Mouse (Mus musculus): ENCODE results near the gene Sf3a3.
A peak's percentile ranks its signal among the peaks of the same experiment; 100 is the strongest.

Gene Sf3a3

DNA sequence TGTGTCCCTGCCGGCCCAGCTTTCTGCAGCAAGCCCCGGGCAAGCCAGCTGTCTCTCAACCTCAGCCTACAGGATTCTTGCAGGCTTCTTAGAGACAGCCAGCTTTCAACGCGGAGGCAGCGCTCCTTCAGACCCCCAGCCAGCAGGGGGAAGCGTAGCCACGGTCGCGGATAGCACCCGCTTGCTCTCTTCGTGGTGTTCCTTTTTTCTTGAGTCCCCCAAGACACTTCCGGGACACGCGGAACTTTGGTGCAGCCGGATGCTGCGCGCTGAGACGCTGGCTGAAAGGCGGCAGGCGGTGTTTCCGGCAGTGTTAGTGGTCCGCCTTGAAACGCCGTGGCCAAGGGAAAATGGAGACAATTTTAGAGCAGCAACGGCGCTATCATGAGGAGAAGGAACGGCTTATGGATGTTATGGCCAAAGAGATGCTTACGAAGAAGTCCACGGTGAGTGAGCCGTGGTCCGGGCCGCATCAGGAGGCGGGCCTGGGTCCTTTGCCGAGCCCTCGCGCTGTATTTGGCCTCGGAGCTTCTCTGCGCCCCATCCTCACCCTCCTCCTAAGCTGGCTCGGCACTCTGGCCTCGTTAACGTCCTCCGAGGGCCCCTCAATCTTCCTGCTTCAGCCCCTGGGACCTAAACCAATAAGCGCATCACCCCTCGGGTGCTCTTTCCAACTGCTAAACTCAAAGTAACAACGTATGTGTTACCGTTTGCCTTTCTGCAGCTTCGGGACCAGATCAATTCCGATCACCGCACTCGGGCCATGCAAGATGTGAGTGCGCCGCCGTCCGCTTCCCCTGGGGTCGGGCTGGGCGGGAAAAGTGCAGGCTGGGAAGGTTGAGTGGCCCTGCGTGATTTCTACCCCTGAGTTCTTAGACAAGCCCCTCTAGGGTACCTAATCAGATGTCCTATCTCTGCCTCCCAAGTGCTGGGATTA, at the start of gene Sf3a3:
TSS of gene Sf3a3 (plus strand) at position 232 of the 937 bp plus-strand sequence.
- DNase-seq, result peak; percentile 96

DNA sequence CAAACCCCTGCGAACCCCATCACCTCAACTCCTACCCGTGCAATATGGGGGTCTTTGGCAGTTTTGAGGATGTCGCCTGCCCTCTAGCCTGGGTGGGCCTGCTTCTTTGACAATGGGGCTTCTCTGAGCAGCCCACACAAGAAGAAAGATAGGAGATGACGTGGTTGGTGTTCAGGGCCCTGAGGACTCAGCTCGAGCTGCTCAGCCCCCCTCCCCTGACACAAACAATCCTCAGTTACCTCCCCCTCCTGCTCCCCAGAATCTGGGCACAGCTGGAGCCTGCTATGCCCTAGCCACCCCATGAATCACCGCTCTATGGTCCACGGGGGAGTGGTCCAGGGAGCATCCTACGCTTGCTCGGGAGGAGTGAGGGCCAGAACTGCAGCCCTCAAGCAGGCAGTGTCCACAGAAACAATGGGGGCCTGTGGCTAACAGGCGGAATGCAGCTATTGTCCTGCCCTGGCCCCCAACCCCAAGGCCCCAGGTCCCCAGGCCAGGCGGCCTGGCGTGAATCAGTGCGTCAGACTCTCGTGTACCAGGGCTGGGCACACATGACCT, 47.0 kb upstream of the Sf3a3 start:
- DNase-seq, result no peak

DNA sequence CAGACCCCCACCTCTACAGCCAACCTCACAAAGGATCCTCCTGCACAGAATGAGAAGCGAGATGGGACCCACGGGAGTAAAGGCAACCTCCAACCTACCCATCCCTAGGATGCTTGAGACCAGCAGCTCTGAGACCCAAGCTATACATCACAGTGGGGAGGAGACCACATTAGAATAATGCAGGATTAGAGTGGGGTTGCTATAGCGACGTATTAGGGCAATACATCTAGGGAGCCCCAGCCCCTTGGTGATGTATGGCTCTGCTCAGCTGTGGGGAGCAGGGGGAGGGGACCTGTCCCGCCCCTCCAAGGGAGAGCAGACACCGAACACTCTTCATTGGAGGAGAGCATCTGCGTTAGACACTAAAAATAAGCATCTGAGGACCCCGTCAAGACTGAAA, 46.5 kb upstream of the Sf3a3 start:
- no peak for DNase-seq

DNA sequence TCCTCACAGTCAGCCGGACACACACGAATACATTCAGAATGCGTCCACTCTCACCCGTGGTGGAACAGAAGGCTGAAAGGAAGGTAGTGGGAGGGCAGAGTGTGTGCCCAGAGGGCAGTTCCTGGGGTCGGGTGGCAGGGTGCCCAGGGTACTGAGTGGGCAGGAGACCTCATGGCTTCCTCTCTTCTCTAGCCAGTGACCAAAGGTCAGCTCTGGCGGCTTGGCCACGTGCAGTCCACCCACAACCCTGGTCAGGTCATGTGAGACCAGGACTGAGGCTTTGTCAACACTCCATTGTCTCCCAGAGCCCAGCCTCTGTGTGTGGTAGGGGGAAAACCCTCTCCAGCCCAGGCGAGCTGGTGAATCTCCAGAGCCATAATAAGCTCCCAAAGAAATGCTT, 44.3 kb upstream of the Sf3a3 start:
- no peak for DNase-seq

DNA sequence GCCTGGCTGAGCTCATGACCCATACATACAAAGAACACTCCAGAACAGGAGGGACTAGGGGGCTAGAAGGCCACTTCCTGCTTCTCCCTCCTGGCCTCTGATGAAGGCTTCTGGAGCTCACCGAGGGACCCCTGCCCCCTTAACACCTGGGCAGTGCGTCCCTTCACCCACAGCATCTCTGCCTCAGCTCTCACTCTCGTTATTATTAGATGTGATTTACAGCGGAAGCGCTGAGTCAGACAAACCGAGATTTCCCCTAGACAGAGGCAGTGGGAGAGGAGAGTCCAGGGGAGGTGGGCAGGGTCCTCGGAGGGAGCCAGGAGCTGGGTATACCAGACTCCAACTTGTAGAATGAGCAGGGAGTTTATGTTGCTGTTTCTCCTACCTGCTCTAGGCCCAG, 43.0 kb upstream of the Sf3a3 start:
- DNase-seq, result no peak

DNA sequence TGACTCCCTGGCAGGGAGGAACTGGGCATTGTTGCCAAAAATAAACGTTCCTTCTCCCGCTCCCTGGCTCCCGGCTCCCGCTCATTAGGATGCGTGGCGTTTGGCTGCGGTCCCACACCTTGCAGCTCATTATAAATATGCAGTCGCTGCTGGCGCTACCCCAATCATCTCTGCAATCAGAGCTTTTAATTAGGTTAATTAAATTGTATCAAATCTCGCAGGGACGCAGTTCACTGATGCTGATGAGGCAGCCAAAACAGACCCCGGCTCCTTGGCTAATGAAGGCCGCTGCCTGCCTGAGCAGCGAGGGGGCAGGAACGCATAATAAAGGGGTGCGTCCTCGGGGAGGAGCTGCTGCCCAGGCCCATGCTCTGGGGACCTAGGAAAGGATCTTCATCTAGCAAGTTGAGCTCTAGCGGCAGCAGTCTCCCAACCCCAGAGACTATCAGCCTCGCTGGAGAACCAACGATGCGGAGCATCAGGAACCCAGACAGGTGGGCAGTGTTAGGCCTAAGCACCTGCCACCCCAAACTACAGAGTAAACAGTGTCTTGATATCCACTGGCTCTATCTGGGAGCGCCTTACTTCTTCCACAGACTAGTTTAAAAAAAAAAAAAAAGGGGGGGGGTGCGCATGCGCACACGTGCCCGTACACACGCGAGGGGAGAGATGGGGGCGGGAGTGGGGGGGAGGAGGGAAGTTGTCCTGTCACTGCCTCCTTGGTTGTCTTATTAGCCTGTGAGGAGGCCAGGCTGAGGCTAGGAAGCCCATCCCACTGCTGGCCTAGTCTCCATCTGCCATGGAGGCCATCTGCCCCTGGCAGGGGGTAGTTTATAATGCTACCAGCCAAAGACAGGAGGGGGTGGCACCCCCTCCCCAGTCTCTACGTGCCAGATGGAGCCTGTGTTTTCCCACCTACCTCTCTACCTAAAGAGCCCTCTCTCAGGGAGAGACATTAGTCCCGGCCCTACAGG, 41.9 kb upstream of the Sf3a3 start:
- DNase-seq, result no peak

DNA sequence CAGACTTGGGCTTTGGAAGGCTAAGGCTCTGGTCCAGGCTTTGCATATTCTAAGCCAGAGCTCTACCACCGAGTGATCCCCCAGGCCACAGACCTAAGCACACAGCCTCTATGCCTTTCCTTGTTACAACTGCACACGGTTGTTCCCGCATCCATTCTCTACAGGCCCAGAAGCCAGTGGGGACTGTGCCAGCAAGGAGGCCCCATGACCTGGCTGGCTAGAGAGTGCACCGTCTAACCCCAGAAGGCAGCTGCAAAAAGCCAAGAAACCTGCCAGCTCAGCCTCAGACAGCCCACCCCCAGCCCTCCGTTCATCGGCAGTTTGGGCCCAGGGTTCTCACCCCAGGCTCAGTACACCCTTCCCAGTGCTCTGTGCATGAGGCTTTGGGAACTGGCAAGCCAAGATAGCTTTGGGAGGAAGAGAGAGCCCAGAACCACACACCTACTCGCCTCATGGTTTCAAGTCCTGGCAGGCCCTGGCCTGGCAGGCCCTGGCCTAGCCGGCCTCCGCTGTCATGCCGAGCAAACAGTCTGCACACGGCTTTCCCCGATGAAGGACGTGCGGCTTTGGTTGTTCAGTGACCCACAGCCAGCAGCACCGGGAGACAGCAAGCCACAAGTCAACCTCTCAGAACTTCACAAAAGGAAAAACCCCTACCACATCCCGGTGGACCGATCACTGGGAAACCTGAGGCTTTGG, 40.1 kb upstream of the Sf3a3 start:
- DNase-seq, result no peak

DNA sequence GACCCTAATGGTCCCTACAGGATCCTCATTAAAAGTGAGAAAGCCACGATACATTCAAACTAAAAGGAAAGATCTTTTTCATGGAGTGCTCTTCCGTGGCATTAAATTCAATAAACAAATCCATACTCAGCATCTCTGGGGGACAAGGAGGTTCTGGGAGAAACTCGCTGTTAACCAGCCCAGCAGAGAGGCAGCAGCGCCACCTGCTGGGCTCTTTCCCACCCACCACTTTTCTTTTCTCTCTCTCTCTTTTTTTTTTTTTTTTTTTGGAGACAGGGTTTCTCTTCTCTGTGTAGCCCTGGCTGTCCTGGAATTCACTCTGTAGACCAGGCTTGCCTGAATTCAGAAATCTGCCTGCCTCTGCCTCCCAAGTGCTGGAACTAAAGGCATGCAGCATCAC, 39.5 kb upstream of the Sf3a3 start:
- DNase-seq, result peak; percentile 41

DNA sequence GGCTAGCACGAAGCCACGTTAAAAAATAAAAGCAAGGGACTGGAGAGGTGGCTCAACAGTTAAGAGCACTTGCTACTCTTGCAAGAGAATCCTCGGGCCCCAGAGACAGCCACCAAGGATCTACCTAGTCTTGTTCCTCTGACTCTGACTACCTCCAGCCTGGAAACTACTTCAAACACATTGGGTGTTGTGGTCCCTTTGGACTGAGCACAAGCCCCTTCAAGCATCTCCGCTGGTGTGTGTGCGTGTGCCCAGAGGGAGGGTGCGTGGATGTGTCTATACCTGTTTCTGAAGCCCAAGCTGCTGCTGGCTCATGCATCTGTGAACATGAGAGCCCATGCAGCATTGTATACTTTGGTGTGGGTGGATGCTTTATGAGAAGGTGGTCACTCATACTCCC, 38.6 kb upstream of the Sf3a3 start:
- DNase-seq, result no peak

DNA sequence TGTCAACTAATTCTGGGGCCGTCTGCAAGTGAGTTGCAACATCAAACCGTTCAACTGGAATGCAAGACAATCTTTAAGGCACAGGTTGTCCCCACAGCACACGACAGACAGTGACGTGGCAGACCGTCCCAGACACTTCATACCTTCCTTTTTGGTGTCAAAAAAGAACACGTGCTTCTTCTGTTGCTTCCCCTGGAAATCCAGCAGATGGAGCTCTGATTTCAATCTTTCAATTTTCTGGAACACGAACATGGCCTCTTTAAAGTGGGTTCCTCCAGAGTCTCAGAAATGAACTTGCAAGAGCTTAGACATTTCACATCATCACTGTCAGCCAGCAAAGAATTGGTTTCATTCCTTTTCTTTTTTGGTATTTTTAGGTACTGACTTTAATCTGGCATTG, 32.3 kb upstream of the Sf3a3 start:
- DNase-seq, result no peak

DNA sequence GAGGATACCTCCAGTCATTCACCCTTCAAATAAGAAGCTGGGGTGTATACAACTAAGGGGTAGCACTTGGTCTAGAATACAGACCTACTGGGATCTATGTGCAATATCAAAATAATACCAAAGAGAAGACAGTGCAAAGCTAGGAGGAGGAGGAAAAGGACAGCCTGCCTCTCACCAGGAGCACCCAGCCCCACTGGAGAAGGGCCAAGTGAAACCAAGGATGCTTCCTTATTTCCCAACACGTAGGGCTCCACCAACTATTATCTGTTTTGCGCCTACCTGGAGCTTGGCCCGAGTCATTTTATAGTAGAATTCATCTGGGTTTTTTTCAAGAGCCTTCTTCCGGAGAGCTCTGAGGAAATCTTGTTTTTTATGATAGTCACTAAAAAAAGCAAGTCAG, 31.1 kb upstream of the Sf3a3 start:
- DNase-seq, result no peak

DNA sequence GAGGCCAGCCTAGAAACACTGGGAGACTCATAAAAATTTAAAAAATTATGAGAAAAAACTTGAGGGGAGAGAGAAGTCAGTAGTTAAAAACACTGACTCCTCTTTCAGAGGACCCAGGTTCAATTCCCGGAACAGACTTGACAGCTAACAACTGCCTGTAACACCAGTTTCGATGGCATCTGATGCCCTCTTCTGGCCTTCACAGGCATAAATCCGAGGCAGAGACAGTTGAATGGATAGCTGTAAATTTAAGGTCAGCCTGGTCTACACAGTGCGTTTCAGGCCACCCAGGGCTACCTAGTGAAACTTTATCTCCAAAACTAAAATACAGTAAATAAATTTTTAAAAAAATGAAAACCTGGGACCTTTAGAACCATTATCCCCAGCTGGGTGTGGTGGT, 29.6 kb upstream of the Sf3a3 start:
- DNase-seq, result no peak

DNA sequence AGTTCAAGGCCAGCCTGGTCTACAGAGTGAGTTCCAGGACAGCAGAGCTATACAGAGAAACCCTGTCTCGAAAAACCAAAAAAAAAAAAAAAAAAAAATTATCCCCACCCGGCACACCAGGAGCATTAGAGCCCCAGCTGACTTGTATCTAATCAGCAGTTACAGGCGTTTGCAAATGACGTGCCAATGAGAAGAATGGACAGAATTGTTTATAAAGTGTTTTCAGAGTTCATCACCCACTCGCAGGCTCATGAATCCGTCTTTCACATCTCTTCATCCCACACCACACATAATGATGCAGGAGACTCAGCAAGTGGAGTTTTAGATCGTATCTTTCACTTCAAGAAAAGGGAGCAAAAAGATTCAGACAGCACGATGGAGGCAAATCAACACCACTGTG, 29.1 kb upstream of the Sf3a3 start:
- DNase-seq, result no peak

DNA sequence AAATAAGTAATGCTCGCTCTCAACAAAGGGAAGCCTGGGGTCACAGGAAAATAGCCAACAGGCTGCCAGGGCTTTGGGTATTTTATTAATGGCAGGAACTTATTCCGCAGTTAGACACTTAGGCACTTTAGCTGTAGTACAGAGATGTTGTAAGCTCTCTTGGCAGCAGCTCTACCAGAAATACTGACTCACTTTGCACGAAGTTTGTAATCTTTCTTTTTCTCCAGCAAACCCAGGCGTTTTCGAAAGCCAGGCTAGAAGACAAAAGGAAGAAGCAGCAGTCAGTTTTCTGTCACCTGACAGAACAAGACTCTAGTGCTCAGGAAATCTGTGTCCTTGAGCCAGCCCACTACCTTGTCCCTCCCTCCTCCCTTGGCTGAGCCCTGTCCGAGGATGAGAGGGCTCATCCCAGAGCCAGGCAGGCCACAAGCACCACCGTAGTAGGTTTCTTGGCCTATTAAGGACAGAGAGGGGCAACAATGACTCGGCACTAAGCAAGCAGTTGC, 28.6 kb upstream of the Sf3a3 start:
- no peak for DNase-seq

DNA sequence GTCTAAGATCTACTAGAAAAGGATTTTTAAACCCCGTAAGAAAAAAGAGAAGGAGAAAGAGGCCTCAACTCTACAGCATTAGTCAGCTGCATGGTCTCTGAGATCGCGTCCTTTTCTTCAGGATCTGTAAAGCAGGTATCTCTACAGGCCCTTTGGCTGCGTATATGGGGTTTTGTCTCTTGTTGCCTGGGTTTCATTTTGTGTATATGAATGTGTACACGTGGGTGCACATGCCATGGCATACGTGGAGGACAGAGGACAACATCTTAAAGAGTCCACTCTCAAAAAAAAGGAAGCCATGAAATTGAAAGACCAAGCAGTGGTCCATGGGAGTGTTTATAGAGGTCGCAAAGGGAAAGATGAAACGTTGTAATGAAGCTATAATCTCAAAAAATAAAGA, 23.1 kb upstream of the Sf3a3 start:
- DNase-seq, result no peak

DNA sequence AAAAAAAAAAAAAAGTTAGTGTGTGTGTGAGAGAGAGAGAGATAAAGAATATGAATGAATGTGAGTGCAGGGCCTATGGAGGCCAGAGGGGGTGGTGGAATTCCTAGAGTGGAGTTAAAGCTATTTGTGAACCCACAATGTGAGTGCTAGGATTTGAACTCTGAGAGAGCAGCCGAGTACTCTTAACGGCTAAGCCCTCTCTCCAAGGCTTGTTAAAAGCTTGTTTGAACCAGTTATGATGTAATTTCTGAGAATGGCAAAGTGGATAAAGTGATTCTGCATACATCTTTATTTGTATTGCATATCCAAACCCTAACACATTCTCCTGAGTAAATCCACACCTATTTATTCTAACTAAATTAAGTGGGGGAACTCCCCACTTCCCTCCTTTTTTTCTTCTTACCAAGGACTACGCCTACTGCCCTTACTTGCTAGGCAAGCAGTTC, 22.1 kb upstream of the Sf3a3 start:
- no peak for DNase-seq

DNA sequence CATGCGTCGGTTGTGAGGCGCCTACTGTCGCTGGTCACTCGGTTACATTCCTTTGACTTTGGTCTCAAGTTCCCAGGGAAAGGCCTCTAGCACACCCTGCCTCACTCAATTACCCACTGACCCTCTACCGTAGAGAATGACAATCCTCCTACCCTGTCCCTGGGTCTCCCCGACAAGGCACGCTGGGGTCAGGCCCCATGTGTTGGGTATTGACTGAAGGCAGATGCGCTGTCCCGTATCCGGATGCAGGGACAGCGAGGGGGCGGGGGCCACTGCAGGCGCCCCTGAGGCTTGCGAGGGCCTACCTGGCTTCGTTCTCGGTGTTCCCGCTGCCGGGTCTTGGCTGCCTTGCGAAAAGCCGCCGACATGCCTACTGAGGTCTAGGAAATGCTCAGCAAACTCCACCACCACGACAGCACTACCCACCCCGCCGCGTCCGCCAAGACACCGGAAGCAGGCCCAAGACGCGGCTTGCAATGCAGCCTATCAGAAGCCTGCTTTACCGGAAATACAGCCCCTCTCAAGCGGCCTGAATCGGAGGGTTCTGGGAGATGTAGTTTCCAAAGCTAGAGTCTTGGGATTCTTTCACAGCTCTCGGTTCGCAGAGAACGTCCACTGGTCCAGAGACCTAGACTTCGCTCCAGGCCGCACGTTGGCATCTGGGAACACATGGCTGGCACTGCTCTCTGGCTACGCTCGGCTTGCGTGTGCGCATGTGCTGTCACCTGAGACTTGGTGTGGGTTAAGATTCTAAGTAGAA, 21.3 kb upstream of the Sf3a3 start, which contains the start of gene Utp11:
TSS of gene Utp11 (minus strand) at position 466 of the 760 bp plus-strand sequence.
- DNase-seq, result peak; percentile 84

DNA sequence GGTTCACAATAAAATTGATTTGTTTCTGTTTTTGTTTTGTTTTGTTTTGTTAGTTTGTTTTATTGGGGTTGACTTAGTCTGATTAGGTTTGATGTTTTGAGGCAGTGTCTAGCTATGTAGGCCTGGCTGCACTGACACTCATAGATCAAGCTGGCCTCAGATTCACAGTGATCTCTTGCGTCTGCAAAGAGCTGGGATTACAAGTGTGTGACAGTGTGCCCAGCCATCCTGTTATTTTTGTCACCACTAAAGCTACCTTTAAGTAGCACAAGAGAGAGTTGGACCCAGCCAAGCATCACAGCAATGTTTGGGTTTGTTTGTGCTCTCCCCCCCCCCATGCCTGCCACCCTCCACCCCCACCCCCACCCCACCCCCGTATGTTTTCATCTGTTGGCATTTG, 20.0 kb upstream of the Sf3a3 start:
- no peak for DNase-seq

DNA sequence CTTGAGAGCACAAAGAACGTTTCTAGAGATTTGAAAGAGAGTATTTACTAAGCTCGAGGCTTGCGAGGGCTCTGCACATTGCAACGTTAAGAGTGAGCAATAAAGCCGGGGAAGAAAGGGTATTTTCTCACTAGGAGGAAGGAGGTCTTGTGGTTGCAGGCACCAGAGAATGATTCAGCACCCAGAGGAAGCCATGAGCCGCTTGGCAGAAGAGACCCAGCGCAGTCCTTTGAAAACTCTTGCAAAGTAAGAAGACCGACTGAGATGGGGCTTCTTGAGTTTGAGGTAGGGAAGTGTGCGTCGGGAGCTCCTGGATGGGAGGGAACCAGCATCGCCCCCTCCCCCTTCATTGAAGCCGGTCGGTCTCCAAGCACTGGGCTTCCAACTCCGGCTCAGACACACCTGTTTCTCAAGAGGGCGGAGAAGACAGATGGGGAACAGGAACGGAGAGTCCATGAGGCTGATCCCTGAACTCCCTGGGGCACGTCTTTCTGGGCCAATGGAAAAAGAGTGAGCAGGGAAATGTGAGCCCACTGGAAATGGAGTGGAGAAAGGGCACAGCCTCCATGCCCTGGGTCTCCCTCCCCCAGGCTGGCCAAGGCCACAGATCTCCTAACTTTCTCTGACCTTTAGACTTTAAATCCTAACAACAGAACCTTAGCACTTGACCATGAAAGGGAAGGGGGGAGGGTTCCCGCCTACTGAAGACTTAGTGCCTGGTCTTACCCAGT, 18.6 kb upstream of the Sf3a3 start:
- DNase-seq, result peak; percentile 54

DNA sequence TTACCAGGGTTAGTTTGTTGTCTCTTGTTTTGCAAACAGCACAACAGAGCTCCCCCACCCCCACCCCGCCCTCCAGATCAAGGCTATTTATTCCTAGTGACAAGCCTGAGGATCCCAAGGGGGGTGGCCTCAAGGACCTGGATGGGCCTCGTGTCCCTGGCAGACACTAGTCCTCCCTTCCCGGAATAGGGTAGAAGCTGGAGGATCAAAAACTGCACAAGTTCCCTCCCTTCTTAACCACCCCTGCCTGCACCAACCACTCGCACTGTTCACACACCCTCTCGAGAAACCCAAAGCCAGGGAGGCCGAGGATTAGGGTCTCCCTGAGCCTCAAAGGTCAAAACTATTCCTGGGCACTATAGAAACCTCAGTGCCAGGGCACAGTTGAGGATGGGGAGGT, 14.8 kb upstream of the Sf3a3 start:
- no peak for DNase-seq

Data from thymus, postnatal 25 days (tissue).